Mouse (Mus musculus) G1E (cell line): ENCODE measurements around the gene Srrm2. TPM values are rescaled to one million over a fixed set of nuclear protein-coding genes. Genes with fewer than 3 reads are reported as not detected.

ENCODE experiments used
- ATAC-seq: 2 replicates; pipeline ENCODE4 v1.8.0; 2016; ENCODE audit warnings: mild to moderate bottlenecking; ENCODE audit not compliant: insufficient number of reproducible peaks, poor library complexity, low FRiP score, severe bottlenecking; ENCODE audit errors: extremely low read depth
- DNase-seq: peaks from one replicate; pipeline ENCODE4 v3.0.0; 2012; ENCODE audit warnings: low spot score
- H3K27me3 ChIP-seq: 2 replicates; pipeline ENCODE4 v1.6.1; 2012; ENCODE audit warnings: mild to moderate bottlenecking, low read length, inconsistent platforms; ENCODE audit not compliant: insufficient read depth
- H3K36me3 ChIP-seq: replicated peaks from 2 replicates; pipeline ENCODE3; 2012; ENCODE audit warnings: mild to moderate bottlenecking, inconsistent platforms
- H3K4me1 ChIP-seq: 2 replicates; pipeline ENCODE4 v1.6.1; 2012; ENCODE audit warnings: low read depth, low read length, inconsistent platforms, mixed read lengths; ENCODE audit not compliant: insufficient read depth
- H3K4me3 ChIP-seq: 2 replicates; pipeline ENCODE4 v1.5.1; 2012; ENCODE audit warnings: low read depth, mild to moderate bottlenecking, inconsistent platforms, low read length, moderate library complexity, mixed read lengths
- H3K9me3 ChIP-seq: replicated peaks from 2 replicates; pipeline ENCODE4 v1.6.1; 2012; ENCODE audit warnings: inconsistent platforms
- CTCF ChIP-seq: IDR thresholded peaks from 2 replicates; pipeline ENCODE4 v1.5.1; 2012; ENCODE audit warnings: low read depth, low read length, inconsistent platforms, mixed read lengths
- GATA1 ChIP-seq: IDR thresholded peaks from 2 replicates; pipeline ENCODE4 v1.6.1; 2012; ENCODE audit warnings: borderline replicate concordance, low read length, inconsistent platforms, mixed read lengths
- GATA2 ChIP-seq: IDR thresholded peaks from 2 replicates; pipeline ENCODE4 v1.6.1; 2012; ENCODE audit warnings: low read depth, low read length, inconsistent platforms, borderline replicate concordance
- POLR2AphosphoS5 ChIP-seq: IDR thresholded peaks from 2 replicates; pipeline ENCODE4 v1.6.1; 2012; ENCODE audit warnings: low read depth, low read length, inconsistent platforms; ENCODE audit not compliant: insufficient replicate concordance
- TAL1 ChIP-seq: conservative IDR thresholded peaks from 2 replicates; pipeline ENCODE4 v1.6.1; 2012; ENCODE audit warnings: low read depth, low read length, inconsistent platforms, mixed read lengths
- polyA plus RNA-seq: library from polyadenylated mRNA; stranded (reverse); fragments of >175 nt; gene quantifications from 2 replicates; pipeline ENCODE4 v1.2.3, GENCODE M21; 2012
- total RNA-seq, 2 experiments: library from RNA; stranded (forward) in 1 of 2; stranded (reverse) in 1 of 2; fragments of 200-1000 nt in 1 of 2; fragments of >200 nt in 1 of 2; fragmentation: Nextera tagmentation in 1 of 2; gene quantifications; 2 replicates each; pipeline ENCODE4 v1.2.3; 2014 to 2017

Gene Srrm2
- total and polyA plus RNA-seq, 3 experiments, result 86.7 to 1,150 (median 329) TPM

DNA sequence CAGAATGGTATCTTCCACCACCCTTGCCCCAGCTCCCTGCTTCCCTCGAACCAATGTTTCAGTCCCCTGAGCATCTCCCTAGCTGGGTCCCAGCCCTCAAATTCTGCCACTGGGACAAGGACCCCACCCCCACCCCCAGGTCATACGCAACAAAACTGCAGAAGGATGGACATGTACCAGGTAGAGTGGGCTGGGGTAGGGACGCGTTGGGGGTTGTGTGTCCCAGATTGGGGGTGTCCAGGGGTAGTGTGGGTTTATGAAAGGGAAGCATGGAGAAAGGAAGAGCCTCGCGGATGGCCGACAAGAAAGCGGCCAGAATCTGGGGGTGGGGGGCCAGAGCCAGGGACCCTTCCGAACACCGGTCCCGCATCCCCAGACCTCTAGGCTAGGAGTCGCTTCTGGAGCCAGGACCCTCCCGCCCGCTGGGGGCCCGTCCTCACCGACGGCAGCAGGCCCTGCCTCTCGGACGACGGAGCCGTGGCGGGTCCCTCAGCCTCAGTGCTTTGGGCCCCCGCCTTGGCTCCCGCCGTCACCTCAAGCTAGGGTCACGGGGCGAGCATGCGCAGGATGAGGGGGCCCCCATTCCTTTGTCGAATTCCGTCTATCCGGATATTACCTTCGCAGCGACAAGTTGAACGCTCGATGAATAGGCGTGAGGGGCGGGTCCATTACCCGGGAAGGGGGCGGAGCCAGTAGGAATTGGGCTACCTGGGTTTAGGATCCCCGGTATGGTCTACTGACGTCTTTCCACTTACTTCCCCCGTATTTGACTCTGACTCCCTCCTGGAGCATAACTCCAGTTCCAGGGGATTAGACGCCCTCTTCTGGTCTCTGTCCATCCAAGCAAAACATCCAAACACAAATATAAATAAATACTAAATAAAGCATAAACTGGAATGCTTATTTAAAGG lies 4.5 kb upstream of the Srrm2 start, which contains the start of gene Flywch2:
Flywch2 (minus strand) TSS at position 521 of the 911 bp plus-strand sequence.
- H3K9me3 ChIP-seq, result no peaks in the 10 kb centered on the region
- no peak for DNase-seq
- no peaks in the 10 kb centered on the region for H3K36me3 ChIP-seq
- no peak within 1 kb of the TSS for H3K4me3 ChIP-seq
- ATAC-seq, result no peak
- H3K4me1 ChIP-seq, result no peaks in the 10 kb centered on the region
- H3K27me3 ChIP-seq, result peaks cover 41% of the 10 kb centered on the region
- no peak for TF ChIP-seq POLR2AphosphoS5
- TF ChIP-seq TAL1, result no peak
- no peak for TF ChIP-seq GATA1
- TF ChIP-seq CTCF, result no peak

DNA sequence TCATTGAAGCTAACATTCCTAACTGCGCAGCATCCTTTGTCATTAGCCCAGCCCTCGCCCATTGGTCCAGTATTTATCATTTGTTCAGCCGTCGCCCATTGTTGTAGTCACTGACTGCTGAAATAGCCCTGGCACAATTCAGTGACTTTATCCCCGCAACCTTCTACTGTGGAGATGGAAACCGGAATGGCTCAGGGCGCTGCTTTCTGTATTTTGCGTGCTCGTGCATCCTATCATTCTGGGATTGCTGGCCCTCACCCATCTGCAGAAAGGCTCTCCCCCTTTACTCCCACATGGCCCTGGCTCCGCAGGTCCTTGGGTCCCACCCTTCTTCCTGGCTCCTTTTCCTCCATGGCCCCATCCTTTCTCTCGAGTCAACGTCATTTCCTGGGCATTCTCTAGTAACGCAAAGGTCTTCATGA lies 3.8 kb upstream of the Srrm2 start:
- Histone ChIP-seq H3K36me3 (no peaks in the 10 kb centered on the region), H3K9me3 (no peaks in the 10 kb centered on the region), H3K4me1 (no peaks in the 10 kb centered on the region), H3K4me3 (no peak overlapping the region), H3K27me3 (peaks cover 43% of the 10 kb centered on the region)
- no peak for ATAC-seq
- TF ChIP-seq CTCF (no peak), GATA1 (no peak), POLR2AphosphoS5 (no peak), TAL1 (no peak), GATA2 (no peak)
- DNase-seq, result no peak

- Histone ChIP-seq H3K36me3 (no peaks in the 10 kb centered on the region), H3K4me3 (no peak overlapping the region), H3K27me3 (peaks cover 48% of the 10 kb centered on the region), H3K4me1 (no peaks in the 10 kb centered on the region), H3K9me3 (no peaks in the 10 kb centered on the region)
- TF ChIP-seq GATA2 (no peak), GATA1 (no peak), POLR2AphosphoS5 (no peak), CTCF (no peak), TAL1 (no peak)
- no peak for DNase-seq
- ATAC-seq, result no peak
Measured at GRCm38 (mm10) chr17:23788973-23789372, 1.4 kb upstream of the Srrm2 start.

- Histone ChIP-seq H3K27me3 (peaks cover 45% of the 10 kb centered on the region), H3K4me1 (no peaks in the 10 kb centered on the region), H3K9me3 (no peaks in the 10 kb centered on the region), H3K4me3 (no peak overlapping the region), H3K36me3 (no peaks in the 10 kb centered on the region)
- DNase-seq (no peak), ATAC-seq (no peak)
- TF ChIP-seq TAL1 (no peak), CTCF (no peak), POLR2AphosphoS5 (no peak), GATA1 (no peak), GATA2 (no peak)
Measured at GRCm38 (mm10) chr17:23789749-23790268, 523 bp upstream of the Srrm2 start.

DNA sequence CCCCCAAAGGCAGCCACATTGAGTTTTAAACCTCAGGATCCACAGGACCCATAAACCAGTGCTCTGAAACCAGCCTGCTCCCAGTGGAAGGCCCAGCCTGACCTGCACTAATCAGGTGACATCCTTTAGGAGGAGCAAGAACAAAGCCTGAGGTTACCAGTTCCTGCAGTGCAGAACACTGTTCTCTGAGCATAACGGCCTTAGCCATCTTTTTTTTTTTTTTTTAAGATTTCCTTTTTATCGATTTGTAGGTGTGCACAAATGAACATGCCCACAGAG lies 686 bp downstream of the Srrm2 start:
- no peaks in the 10 kb centered on the region for H3K36me3 ChIP-seq
- no peaks in the 10 kb centered on the region for H3K9me3 ChIP-seq
- no peak for DNase-seq
- H3K4me3 ChIP-seq, result no peak overlapping the region
- H3K27me3 ChIP-seq, result peaks cover 38% of the 10 kb centered on the region
- H3K4me1 ChIP-seq, result no peaks in the 10 kb centered on the region
- ATAC-seq, result no peak
- TF ChIP-seq GATA2 (no peak), CTCF (no peak), TAL1 (no peak), GATA1 (no peak), POLR2AphosphoS5 (no peak)

- H3K4me1 ChIP-seq, result no peaks in the 10 kb centered on the region
- ATAC-seq (no peak), DNase-seq (no peak)
- no peaks in the 10 kb centered on the region for H3K36me3 ChIP-seq
- no peaks in the 10 kb centered on the region for H3K9me3 ChIP-seq
- no peak overlapping the region for H3K4me3 ChIP-seq
- peaks cover 26% of the 10 kb centered on the region for H3K27me3 ChIP-seq
- no peak for TF ChIP-seq POLR2AphosphoS5
- no peak for TF ChIP-seq GATA2
Measured at GRCm38 (mm10) chr17:23795323-23795722, 5.0 kb downstream of the Srrm2 start.

GRCm38 (mm10) chr17:23797316-23797715 lies 7.0 kb downstream of the Srrm2 start:
- Histone ChIP-seq H3K4me1 (peaks cover 5% of the 10 kb centered on the region), H3K27me3 (peaks cover 10% of the 10 kb centered on the region), H3K4me3 (no peak overlapping the region), H3K36me3 (no peaks in the 10 kb centered on the region), H3K9me3 (no peaks in the 10 kb centered on the region)
- TF ChIP-seq GATA1 (no peak), CTCF (no peak), GATA2 (no peak), TAL1 (no peak), POLR2AphosphoS5 (no peak)
- no peak for DNase-seq
- no peak for ATAC-seq
